Mouse (Mus musculus) central nervous system, embryonic 14 days (tissue): ENCODE results near the gene Adtrp. TPM values are rescaled to one million over a fixed set of nuclear protein-coding genes. Genes with fewer than 3 reads are reported as not detected.

Source experiments
- polyA plus RNA-seq: library from polyadenylated mRNA; depleted of rRNA; stranded (reverse); fragments of >200 nt; gene quantifications from 2 replicates; pipeline ENCODE4 v1.2.3, GENCODE M21; 2012; rRNA removed

The Adtrp gene
- polyA plus RNA-seq = 0.31 and 0.94 TPM in 2 replicates

DNA sequence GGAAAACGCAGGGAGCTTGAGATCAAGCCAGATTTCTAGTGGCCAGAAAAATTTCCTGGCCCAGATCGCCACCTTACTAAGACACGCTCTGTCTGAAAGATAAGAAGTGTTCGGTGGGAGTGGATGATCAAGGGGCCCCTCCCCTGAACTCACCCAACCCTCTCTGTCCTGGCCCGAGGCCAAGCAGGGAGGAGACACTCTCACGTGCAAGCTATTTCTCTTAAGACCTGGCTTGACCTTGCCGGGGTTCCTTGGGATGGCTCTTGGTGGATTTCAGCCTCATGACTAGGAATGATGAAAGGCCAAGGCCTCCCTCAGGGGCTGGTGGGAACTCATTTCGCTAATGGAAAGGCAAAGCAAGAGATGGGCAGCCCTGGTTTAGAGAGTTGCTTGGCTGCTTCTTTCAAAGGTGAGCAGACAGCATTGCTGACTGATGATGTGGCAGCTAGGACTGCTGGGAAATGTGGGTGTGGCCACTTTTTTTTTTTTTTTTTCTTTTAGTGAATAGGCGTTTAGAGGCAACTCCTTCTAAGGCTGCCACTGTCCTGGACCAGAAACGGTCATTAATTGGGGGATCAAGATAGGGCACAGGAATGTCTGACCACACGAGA is at the start of gene Adtrp:
Gene Adtrp, minus strand, starts transcription at position 169 of the 611 bp plus-strand sequence.

Other genes with a start within 250 kb of the Adtrp start
- 11.1 and 12.0 TPM in 2 replicates for gene Tmem170b, start 241.8 kb downstream of the Adtrp start, polyA plus RNA-seq
- gene Hivep1, start 204.3 kb upstream of the Adtrp start, polyA plus RNA-seq = 24.3 and 25.6 TPM in 2 replicates